In genomic region chr1:82316746-82317126, GRCm38 (mm10) we compare ENCODE assay signal across 8 mouse cellular contexts. TPM values are rescaled to one million over a fixed set of nuclear protein-coding genes. Genes with fewer than 3 reads are reported as not detected.
DNase-seq lines count a peak whose midpoint lies in the region; ATAC-seq lines count a peak whose summit lies in the region.

No protein-coding gene starts in this region.

- peak; percentile 31 for ATAC-seq in frontal cortex, adult (ENCODE audit: low TSS enrichment)
- peak; percentile 72 for ATAC-seq in embryonic facial prominence, embryonic 14.5 days (ENCODE audit: low read depth)
- ATAC-seq in intestine, embryonic 16.5 days: peak; percentile 79
- ATAC-seq in megakaryocyte progenitor cell, adult 5-6 weeks (replicated peaks; ENCODE audit: poor library complexity): peak; percentile 76

- H3K27ac ChIP-seq in embryonic facial prominence, embryonic 14.5 days (replicated peaks; ENCODE audit: low read depth, low read length): peak overlapping the region; percentile 93
- peak overlapping the region; percentile 95 for H3K27ac ChIP-seq in intestine, embryonic 16.5 days (ENCODE audit: low read length)

- 0 out of 2 replicates have a peak, but pooled peaks cover 4% of the 10 kb centered on the region for H3K27me3 ChIP-seq in embryonic facial prominence, embryonic 14.5 days (replicated peaks; ENCODE audit: control insufficient read depth, insufficient read depth, low read length)
- no peaks in the 10 kb centered on the region for H3K27me3 ChIP-seq in intestine, embryonic 16.5 days (replicated peaks; ENCODE audit: control insufficient read depth, insufficient read depth, low read length)

- peak overlapping the region; percentile 79 for H3K4me3 ChIP-seq in embryonic facial prominence, embryonic 14.5 days (ENCODE audit: low read depth, low read length)
- H3K4me3 ChIP-seq in intestine, embryonic 16.5 days (ENCODE audit: low read length): peak overlapping the region; percentile 93

- intact Hi-C loops in left cerebral cortex, postnatal 25 days (cut with DNase I): loop anchor here (5.0 kb wide), 1 partner anchor 116 kb away; no protein-coding TSS in a partner anchor

- peaks cover 3% of the 10 kb centered on the region; the same call in 1 of the 2 replicates for H3K4me1 ChIP-seq in embryonic facial prominence, embryonic 14.5 days (ENCODE audit: control insufficient read depth, insufficient read depth, low read length)
- peaks cover 5% of the 10 kb centered on the region; the same call in 1 of the 2 replicates for H3K4me1 ChIP-seq in intestine, embryonic 16.5 days (ENCODE audit: control insufficient read depth, insufficient read depth, low read length)

- H3K4me2 ChIP-seq in embryonic facial prominence, embryonic 14.5 days (ENCODE audit: low read depth, low read length): peak overlapping the region; percentile 85
- peak overlapping the region; percentile 60 for H3K4me2 ChIP-seq in intestine, embryonic 16.5 days (ENCODE audit: low read depth, low read length)

- peak overlapping the region; percentile 92 for H3K9ac ChIP-seq in embryonic facial prominence, embryonic 14.5 days (ENCODE audit: low read depth, low read length)
- peak overlapping the region; percentile 96 for H3K9ac ChIP-seq in intestine, embryonic 16.5 days (ENCODE audit: low read depth, low read length)

- no peaks in the 10 kb centered on the region for H3K36me3 ChIP-seq in embryonic facial prominence, embryonic 14.5 days (ENCODE audit: control insufficient read depth, insufficient read depth, low read length)
- H3K36me3 ChIP-seq in intestine, embryonic 16.5 days (ENCODE audit: control insufficient read depth, insufficient read depth, low read length): no peaks in the 10 kb centered on the region

- 0% methylated on average over 11 of the region's 26 CpGs for WGBS in embryonic facial prominence, embryonic 14.5 days
- WGBS in intestine, embryonic 16.5 days: 0% methylated on average over 25 of the region's 26 CpGs

- no peak for DNase-seq in frontal cortex, postnatal 10 days (ENCODE audit: low spot score in 2 of 2)
- peak; percentile 49 to 69 for DNase-seq in right cerebral cortex, postnatal 10 days (ENCODE audit: low spot score in 2 of 2)
- no peak for DNase-seq in right cerebral cortex, postnatal 25 days
- peak; percentile 56 for DNase-seq in embryonic facial prominence, embryonic 14.5 days (ENCODE audit: low spot score)
- DNase-seq in left cerebral cortex, postnatal 25 days (ENCODE audit: low spot score in 2 of 2): no peak

- H3K9me3 ChIP-seq in embryonic facial prominence, embryonic 14.5 days (ENCODE audit: control insufficient read depth, low read length): no peaks in the 10 kb centered on the region
- no peaks in the 10 kb centered on the region for H3K9me3 ChIP-seq in intestine, embryonic 16.5 days (ENCODE audit: control insufficient read depth, low read length)

RNA-seq across cellular contexts. Expression of gene Rhbdd1, which starts 0.5 kb away (rescaled TPM):
- 6.7 and 6.8 TPM in 2 replicates for polyA plus RNA-seq in embryonic facial prominence, embryonic 14.5 days (2014; fragmentation: Nextera tagmentation; extraction: Ambion mirVana)
- 12.7 and 13.0 TPM in 2 replicates for polyA plus RNA-seq in intestine, embryonic 16.5 days (2015; fragmentation: Nextera tagmentation; extraction: Ambion mirVana)
- 11.6 and 12.1 TPM in 2 replicates for total RNA-seq in megakaryocyte progenitor cell, adult 5-6 weeks (2015)
- total RNA-seq in megakaryocyte progenitor cell, adult 5-6 weeks (2017): 14.1 and 16.0 TPM in 2 replicates
- total RNA-seq in left cerebral cortex, postnatal 25 days (2021): 1 to 10 TPM; 6.3 to 7.1 TPM

RNA-seq across cellular contexts. Expression of gene Irs1, which starts 25.5 kb away (rescaled TPM):
- 14.8 and 16.1 TPM in 2 replicates for polyA plus RNA-seq in embryonic facial prominence, embryonic 14.5 days (2014; fragmentation: Nextera tagmentation; extraction: Ambion mirVana)
- polyA plus RNA-seq in intestine, embryonic 16.5 days (2015; fragmentation: Nextera tagmentation; extraction: Ambion mirVana): 2.1 TPM in 2 replicates
- total RNA-seq in megakaryocyte progenitor cell, adult 5-6 weeks (2015): not detected in 2 replicates
- not detected in 2 replicates for total RNA-seq in megakaryocyte progenitor cell, adult 5-6 weeks (2017)
- 10 to 100 TPM; 17.3 to 17.4 TPM for total RNA-seq in left cerebral cortex, postnatal 25 days (2021)

Comparison
In these comparisons a context has a peak if more than half of its experiments do, and no peak if none do; other contexts are left out.
1. DNase-seq: peak in right cerebral cortex, postnatal 10 days (2 of 2) and embryonic facial prominence, embryonic 14.5 days (single experiment); none in frontal cortex, postnatal 10 days (0 of 2), right cerebral cortex, postnatal 25 days (single experiment) and left cerebral cortex, postnatal 25 days (0 of 2).
2. RNA of gene Irs1, which starts 25.5 kb away (total RNA-seq): 17.3 to 17.4 TPM in left cerebral cortex, postnatal 25 days; not detected in megakaryocyte progenitor cell, adult 5-6 weeks; every median in the first group is over 10 times any median in the second.
3. Peak in every context shown above with its lines, with median percentiles within 50 percentile points of each other: ATAC-seq.